Mouse (Mus musculus): Measurements from ENCODE around the gene Sco1.

The Sco1 gene

GRCm38 (mm10) chr11:67114901-67115300 lies 62.4 kb downstream of the Sco1 start:
- no peak for DNase-seq (ENCODE audit: low spot score in 2 of 2)
